Mouse (Mus musculus): ENCODE measurements at regions not wholly inside any gene's neighbourhood (a gene's known extent, or its start where the extent isn't known, plus 50 kb on each side); places are given as distances from the start of the nearest gene placed in this dataset.

GRCm38 (mm10) chrX:12834681-12835080 is 72.8 kb upstream of the Med14 start:
- TF ChIP-seq TAL1 (IDR thresholded peaks at IDR 0.05; ENCODE audit: low read length) (no peak), GATA1 (IDR thresholded peaks at IDR 0.05; ENCODE audit: low read length) (no peak)

All from erythroblast, embryonic 14.5 days (primary cell).